Mouse (Mus musculus) neural tube, embryonic 15.5 days (tissue): ENCODE results near the gene Inpp5e. TPM values are rescaled to one million over a fixed set of nuclear protein-coding genes. Genes with fewer than 3 reads are reported as not detected.
A peak's percentile ranks its signal among the peaks of the same experiment; 100 is the strongest.

Source experiments
- ATAC-seq: fragments of 200-750 bp; cut with Nextera tagmentation; 2 replicates; pipeline ENCODE4 v1.8.0; 2017; ENCODE audit warnings: mild to moderate bottlenecking, moderate TSS enrichment, moderate library complexity; ENCODE audit not compliant: low FRiP score
- H3K27ac ChIP-seq: fragments of 300-500 bp; sonication (generic); replicated peaks from 2 replicates; pipeline ENCODE4 v1.5.1; 2015; ENCODE audit warnings: mild to moderate bottlenecking, inconsistent platforms
- H3K27me3 ChIP-seq: fragments of 300-500 bp; sonication (generic); replicated peaks from 2 replicates; pipeline ENCODE4 v1.6.1; 2015; ENCODE audit warnings: inconsistent platforms
- H3K36me3 ChIP-seq: fragments of 300-500 bp; sonication (generic); 2 replicates; pipeline ENCODE4 v1.6.1; 2015; ENCODE audit warnings: inconsistent platforms
- H3K4me1 ChIP-seq: fragments of 300-500 bp; sonication (generic); 2 replicates; pipeline ENCODE4 v1.6.1; 2015; ENCODE audit warnings: inconsistent platforms
- H3K4me2 ChIP-seq: fragments of 300-500 bp; sonication (generic); 2 replicates; pipeline ENCODE4 v1.6.1; 2015; ENCODE audit warnings: inconsistent platforms, mild to moderate bottlenecking, moderate library complexity
- H3K4me3 ChIP-seq: fragments of 300-500 bp; sonication (generic); replicated peaks from 2 replicates; pipeline ENCODE4 v1.5.1; 2015; ENCODE audit warnings: mild to moderate bottlenecking, inconsistent platforms
- H3K9ac ChIP-seq: fragments of 300-500 bp; sonication (generic); replicated peaks from 2 replicates; pipeline ENCODE4 v1.6.1; 2015; ENCODE audit warnings: mild to moderate bottlenecking, inconsistent platforms
- H3K9me3 ChIP-seq: fragments of 300-500 bp; sonication (generic); replicated peaks from 2 replicates; pipeline ENCODE4 v1.6.1; 2016; ENCODE audit warnings: inconsistent platforms
- WGBS: fragments of 180-500 bp; shearing (Covaris S2); methylation state at CpG from one replicate; pipeline ENCODE4 v1.1.7; 2015; ENCODE audit warnings: mixed read lengths; 5-methylcytosine and 5-hydroxymethylcytosine counted together
- polyA plus RNA-seq: library from polyadenylated mRNA; unstranded; fragments of >200 nt; fragmentation: Nextera tagmentation; extraction: Ambion mirVana; gene quantifications from 2 replicates; pipeline ENCODE4 v1.2.1, GENCODE M21; 2015

The Inpp5e gene
- polyA plus RNA-seq, 1 experiment from 2014 or later: 23.9 TPM

DNA sequence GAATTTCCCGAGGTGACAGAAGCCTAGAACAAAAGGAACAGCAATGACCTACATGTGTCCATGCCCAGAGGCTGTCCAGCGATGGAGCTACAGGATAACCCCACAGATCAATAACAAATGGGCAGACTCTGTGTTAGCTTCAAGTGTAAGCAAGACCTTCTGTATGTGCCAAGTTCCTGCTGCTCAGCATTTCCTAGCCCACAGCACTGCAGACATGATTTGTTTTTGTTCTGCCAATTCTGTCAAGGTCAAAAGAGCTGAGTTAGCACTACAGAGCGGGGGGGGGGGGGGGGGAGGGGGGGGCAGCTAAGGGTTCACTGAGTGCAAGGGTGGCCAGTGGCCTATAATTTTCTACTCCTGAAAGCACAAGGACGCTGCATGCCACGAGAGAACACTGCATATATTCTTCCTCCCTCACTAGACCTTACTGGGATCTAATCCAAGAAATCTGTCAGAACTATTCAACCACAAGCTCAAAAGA lies 2.0 kb upstream of the Inpp5e start:
- H3K36me3 ChIP-seq: peaks cover 59% of the 10 kb centered on the region
- no peak overlapping the region for H3K27ac ChIP-seq
- no peak for ATAC-seq
- WGBS: 69% methylated on average over 4 of the region's 5 CpGs
- no peak overlapping the region for H3K4me2 ChIP-seq
- no peak overlapping the region for H3K9ac ChIP-seq
- H3K4me3 ChIP-seq: no peak overlapping the region
- no peaks in the 10 kb centered on the region for H3K9me3 ChIP-seq
- no peaks in the 10 kb centered on the region for H3K27me3 ChIP-seq
- H3K4me1 ChIP-seq: peaks cover 31% of the 10 kb centered on the region

DNA sequence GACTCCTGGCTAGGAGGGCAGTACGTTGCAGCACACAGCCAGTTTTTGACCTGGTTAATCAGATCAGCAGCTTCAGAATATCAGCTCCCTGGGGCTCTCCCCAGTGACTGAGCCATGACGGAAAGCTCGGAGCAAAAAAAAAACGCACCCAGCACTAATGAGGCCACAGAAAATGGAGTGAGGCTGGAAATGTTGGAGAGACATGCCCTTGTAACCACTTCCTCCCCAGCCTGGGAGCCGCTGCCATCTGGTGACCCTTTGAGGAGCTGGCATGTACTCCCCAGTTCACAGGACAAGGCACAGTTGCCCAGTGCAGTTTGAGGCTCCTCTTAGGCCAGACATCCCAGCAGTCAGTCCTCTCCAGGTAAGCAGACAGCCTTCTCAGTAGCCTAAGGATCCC lies 1.1 kb upstream of the Inpp5e start:
- no peaks in the 10 kb centered on the region for H3K9me3 ChIP-seq
- 77% methylated on average over 5 of the region's 5 CpGs for WGBS
- H3K9ac ChIP-seq: no peak overlapping the region
- H3K4me1 ChIP-seq: peaks cover 40% of the 10 kb centered on the region
- ATAC-seq: no peak
- H3K27me3 ChIP-seq: no peaks in the 10 kb centered on the region
- peaks cover 50% of the 10 kb centered on the region for H3K36me3 ChIP-seq
- no peak overlapping the region for H3K4me3 ChIP-seq
- H3K27ac ChIP-seq: no peak overlapping the region
- H3K4me2 ChIP-seq: no peak overlapping the region

DNA sequence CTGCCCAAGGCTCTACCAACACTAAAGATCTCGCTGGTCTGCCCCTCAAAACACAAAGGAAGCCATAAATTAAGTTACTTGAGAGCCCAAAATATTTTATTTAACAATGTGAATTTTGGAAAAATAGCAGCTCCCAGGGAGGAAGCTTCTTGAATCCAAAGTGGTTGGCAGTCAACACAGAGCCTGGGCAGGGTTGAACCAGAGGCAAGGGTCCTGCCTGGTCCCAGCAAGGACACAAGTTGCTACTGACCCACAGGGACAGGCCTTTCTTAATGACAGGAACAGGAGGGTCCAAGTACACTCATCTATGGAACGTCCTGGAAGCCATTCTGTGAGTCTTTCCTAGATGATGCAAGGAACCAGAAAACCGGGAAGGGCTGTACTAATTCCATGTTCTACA lies 359 bp upstream of the Inpp5e start:
- 58% methylated on average over 3 of the region's 3 CpGs for WGBS
- no peak for ATAC-seq
- Histone ChIP-seq H3K4me2 (peak overlapping the region; percentile 96), H3K27me3 (no peaks in the 10 kb centered on the region), H3K4me1 (peaks cover 46% of the 10 kb centered on the region), H3K4me3 (peak overlapping the region; percentile 95), H3K36me3 (peaks cover 44% of the 10 kb centered on the region), H3K9ac (peak overlapping the region; percentile 96; the same call in 1 of the 2 replicates), H3K27ac (no peak overlapping the region), H3K9me3 (no peaks in the 10 kb centered on the region)

- Histone ChIP-seq H3K4me1 (peaks cover 42% of the 10 kb centered on the region), H3K27ac (no peak overlapping the region), H3K27me3 (no peaks in the 10 kb centered on the region), H3K9me3 (no peaks in the 10 kb centered on the region), H3K36me3 (peaks cover 37% of the 10 kb centered on the region), H3K4me3 (no peak overlapping the region), H3K9ac (no peak overlapping the region), H3K4me2 (no peak overlapping the region)
- WGBS: 79% methylated on average over 8 of the region's 8 CpGs
- no peak for ATAC-seq
Measured at GRCm38 (mm10) chr2:26403306-26403705, 5.7 kb downstream of the Inpp5e start.

DNA sequence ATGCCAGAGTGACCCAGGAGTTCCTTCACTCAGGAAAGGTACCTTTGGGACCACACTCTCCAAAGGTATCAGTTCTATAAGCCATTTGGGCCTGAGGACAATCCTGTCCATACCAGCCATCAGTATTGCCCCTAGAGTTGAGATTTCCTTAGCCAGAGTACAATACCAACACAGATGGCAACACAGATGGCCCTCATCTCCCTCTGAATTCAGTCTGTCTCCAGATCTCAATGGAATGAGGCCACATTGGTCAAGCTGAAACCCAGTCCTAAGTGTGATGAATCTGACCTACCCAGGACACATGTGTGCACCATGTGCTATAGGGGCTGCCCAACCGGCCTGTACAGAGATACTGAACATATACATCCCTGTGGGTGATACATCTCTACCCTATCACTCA lies 6.7 kb downstream of the Inpp5e start:
- Histone ChIP-seq H3K4me2 (no peak overlapping the region), H3K27ac (no peak overlapping the region), H3K36me3 (peaks cover 46% of the 10 kb centered on the region), H3K4me3 (no peak overlapping the region), H3K4me1 (peaks cover 31% of the 10 kb centered on the region), H3K9me3 (no peaks in the 10 kb centered on the region), H3K9ac (no peak overlapping the region), H3K27me3 (no peaks in the 10 kb centered on the region)
- no peak for ATAC-seq
- WGBS: 92% methylated on average over 1 of the region's 1 CpGs

DNA sequence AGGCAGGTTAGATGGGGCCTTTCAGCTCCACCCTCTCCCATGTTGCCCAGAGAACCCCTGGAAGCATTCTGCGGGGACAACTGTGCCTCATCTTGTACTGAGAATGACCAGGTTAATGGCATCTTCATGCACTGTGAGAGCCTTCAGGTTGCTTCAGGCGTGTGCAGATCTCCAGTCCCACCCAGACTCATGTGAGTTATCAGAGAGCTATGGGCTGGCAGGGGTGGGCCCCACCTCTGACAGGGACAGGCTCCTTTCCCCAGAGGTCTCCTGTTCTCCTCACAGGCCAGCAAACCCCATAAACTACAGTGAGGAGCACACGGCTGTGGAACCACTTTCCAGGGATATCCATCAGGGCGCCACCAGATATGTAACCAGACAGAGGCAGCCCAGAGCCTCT lies 8.0 kb downstream of the Inpp5e start:
- H3K4me2 ChIP-seq: no peak overlapping the region
- H3K9ac ChIP-seq: no peak overlapping the region
- peaks cover 19% of the 10 kb centered on the region for H3K4me1 ChIP-seq
- no peak for ATAC-seq
- no peaks in the 10 kb centered on the region for H3K9me3 ChIP-seq
- H3K27me3 ChIP-seq: no peaks in the 10 kb centered on the region
- no peak overlapping the region for H3K27ac ChIP-seq
- WGBS: 96% methylated on average over 4 of the region's 4 CpGs
- H3K36me3 ChIP-seq: peaks cover 58% of the 10 kb centered on the region
- no peak overlapping the region for H3K4me3 ChIP-seq

- peaks cover 65% of the 10 kb centered on the region for H3K36me3 ChIP-seq
- no peak overlapping the region for H3K9ac ChIP-seq
- no peaks in the 10 kb centered on the region for H3K27me3 ChIP-seq
- H3K27ac ChIP-seq: no peak overlapping the region
- no peaks in the 10 kb centered on the region for H3K9me3 ChIP-seq
- WGBS: 93% methylated on average over 5 of the region's 5 CpGs
- H3K4me2 ChIP-seq: no peak overlapping the region
- H3K4me3 ChIP-seq: no peak overlapping the region
- peaks cover 12% of the 10 kb centered on the region for H3K4me1 ChIP-seq
- ATAC-seq: no peak
Measured at GRCm38 (mm10) chr2:26400296-26400695, 8.7 kb downstream of the Inpp5e start.

DNA sequence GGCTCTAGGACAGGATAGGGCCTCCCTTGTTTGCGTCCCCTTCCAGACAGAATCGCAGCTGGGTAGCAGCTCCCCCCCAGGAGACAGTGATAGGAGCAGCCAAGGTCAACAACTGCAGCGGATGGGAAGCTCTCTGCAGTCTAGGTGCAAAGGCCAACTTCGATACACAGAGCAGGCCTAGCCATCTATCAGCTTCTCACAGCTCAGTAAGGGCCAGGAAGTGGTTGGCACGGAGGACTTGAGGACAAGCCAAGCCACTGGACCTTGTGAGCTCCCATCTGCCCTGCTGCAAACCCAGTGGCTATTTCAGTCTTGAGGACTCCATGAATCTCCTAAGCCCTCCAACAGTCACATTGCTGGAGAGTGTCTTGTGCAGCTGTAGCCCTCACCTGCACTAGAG lies 9.4 kb downstream of the Inpp5e start:
- no peak overlapping the region for H3K4me3 ChIP-seq
- no peak overlapping the region; the same call in 1 of the 2 replicates for H3K9ac ChIP-seq
- WGBS: 82% methylated on average over 5 of the region's 5 CpGs
- H3K27me3 ChIP-seq: no peaks in the 10 kb centered on the region
- H3K9me3 ChIP-seq: no peaks in the 10 kb centered on the region
- H3K4me2 ChIP-seq: no peak overlapping the region
- H3K4me1 ChIP-seq: peaks cover 5% of the 10 kb centered on the region
- no peak for ATAC-seq
- H3K36me3 ChIP-seq: peaks cover 72% of the 10 kb centered on the region
- H3K27ac ChIP-seq: no peak overlapping the region

DNA sequence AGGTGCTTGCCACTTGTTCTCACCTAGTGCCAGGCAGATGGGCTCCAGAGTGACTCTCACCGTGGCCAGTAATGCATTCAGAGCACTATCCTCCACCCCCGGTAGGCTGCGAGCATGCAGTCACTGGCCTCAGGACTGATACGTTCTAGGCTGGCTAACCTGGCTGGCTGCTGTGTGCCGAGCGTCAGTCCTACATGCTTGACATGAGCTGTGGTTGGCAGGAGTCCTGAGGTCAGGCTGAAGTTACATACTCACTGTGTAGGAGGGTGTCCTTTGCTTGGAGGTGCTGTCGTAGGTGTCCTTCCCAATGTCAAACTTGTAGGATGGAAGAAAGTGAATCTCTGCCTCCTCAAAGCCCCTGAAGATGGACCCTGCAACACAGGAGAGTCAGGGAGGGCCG lies 10.0 kb downstream of the Inpp5e start:
- no peak overlapping the region for H3K4me3 ChIP-seq
- no peak overlapping the region for H3K4me2 ChIP-seq
- H3K27me3 ChIP-seq: no peaks in the 10 kb centered on the region
- H3K36me3 ChIP-seq: peaks cover 78% of the 10 kb centered on the region
- H3K9me3 ChIP-seq: no peaks in the 10 kb centered on the region
- 89% methylated on average over 8 of the region's 8 CpGs for WGBS
- H3K9ac ChIP-seq: no peak overlapping the region
- ATAC-seq: peak; percentile 28; the same call in 1 of the 2 replicates
- H3K27ac ChIP-seq: no peak overlapping the region
- H3K4me1 ChIP-seq: 0 out of 2 replicates have a peak, but pooled peaks cover 3% of the 10 kb centered on the region

DNA sequence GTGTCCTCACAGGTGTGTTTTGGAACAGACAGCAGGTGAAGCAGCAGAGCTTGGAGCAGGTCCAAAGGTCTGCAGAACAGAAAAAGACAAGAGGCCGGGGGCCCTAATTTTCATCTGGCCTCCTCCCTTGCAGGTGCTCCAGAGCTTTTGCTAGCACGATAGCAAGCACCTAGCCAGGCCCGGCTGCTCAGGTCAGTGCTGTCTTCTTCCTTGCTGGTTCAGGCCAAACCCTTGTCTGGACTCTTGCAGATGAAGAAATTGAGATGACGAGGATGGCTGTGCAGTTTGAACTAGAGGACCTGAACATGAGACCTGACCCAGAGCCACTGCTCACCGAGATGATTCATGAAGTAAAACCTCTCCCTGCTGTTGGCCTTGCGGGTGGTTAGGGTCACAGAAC lies 17.4 kb downstream of the Inpp5e start:
- Histone ChIP-seq H3K4me3 (no peak overlapping the region), H3K4me1 (peaks cover 32% of the 10 kb centered on the region), H3K9ac (no peak overlapping the region), H3K4me2 (no peak overlapping the region), H3K36me3 (peaks cover 74% of the 10 kb centered on the region), H3K9me3 (no peaks in the 10 kb centered on the region), H3K27ac (no peak overlapping the region), H3K27me3 (no peaks in the 10 kb centered on the region)
- ATAC-seq: no peak
- 95% methylated on average over 6 of the region's 6 CpGs for WGBS

DNA sequence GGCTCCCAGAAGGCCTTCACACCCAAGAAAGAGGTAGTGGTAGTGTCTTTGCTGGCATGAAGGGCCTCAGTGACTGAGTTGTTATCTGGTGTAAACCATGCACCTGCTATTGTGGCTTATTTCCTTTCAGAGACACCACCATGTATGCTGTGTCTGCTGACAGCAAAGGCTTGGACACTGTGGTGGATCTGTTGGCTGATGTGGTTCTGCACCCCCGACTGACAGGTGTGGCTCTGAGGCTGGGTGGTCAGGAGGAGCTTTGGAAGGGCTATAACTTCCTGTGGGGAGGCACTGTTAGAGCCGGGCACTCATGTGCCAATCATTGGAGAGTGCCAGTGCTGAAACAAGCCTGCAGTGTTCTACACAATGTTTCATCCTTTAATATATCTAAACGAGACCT lies 18.0 kb downstream of the Inpp5e start:
- H3K9ac ChIP-seq: no peak overlapping the region
- 93% methylated on average over 3 of the region's 3 CpGs for WGBS
- H3K27ac ChIP-seq: no peak overlapping the region
- H3K27me3 ChIP-seq: no peaks in the 10 kb centered on the region
- ATAC-seq: no peak
- H3K4me1 ChIP-seq: peaks cover 34% of the 10 kb centered on the region
- peaks cover 74% of the 10 kb centered on the region for H3K36me3 ChIP-seq
- no peak overlapping the region for H3K4me3 ChIP-seq
- H3K4me2 ChIP-seq: 0 out of 2 replicates have a peak overlapping the region, but pooled peaks have one; percentile 22
- H3K9me3 ChIP-seq: no peaks in the 10 kb centered on the region

GRCm38 (mm10) chr2:26389154-26389690 lies 19.8 kb downstream of the Inpp5e start, which contains the start of the genes Entr1 and Pmpca:
Gene Entr1, minus strand, starts transcription at chr2:26389316.
Gene Pmpca, plus strand, starts transcription at chr2:26389339.
- WGBS: under 1% methylated on average over 60 of the region's 60 CpGs
- H3K36me3 ChIP-seq: peaks cover 74% of the 10 kb centered on the region
- no peaks in the 10 kb centered on the region for H3K9me3 ChIP-seq
- H3K4me2 ChIP-seq: peak within 1 kb of the TSS; percentile 97
- H3K27ac ChIP-seq: peak within 1 kb of the TSS; percentile 76
- ATAC-seq: peak; percentile 92
- H3K4me3 ChIP-seq: peak within 1 kb of the TSS; percentile 74
- peak within 1 kb of the TSS; percentile 84 for H3K9ac ChIP-seq
- no peaks in the 10 kb centered on the region for H3K27me3 ChIP-seq
- H3K4me1 ChIP-seq: peaks cover 34% of the 10 kb centered on the region
